Mouse (Mus musculus) midbrain, embryonic 14.5 days (tissue): ENCODE measurements at regions not wholly inside any gene's neighbourhood (a gene's known extent, or its start where the extent isn't known, plus 50 kb on each side); places are given as distances from the start of the nearest gene placed in this dataset.

Experiments
- ATAC-seq: fragments of 200-750 bp; cut with Nextera tagmentation; 2 replicates; pipeline ENCODE4 v1.8.0; 2017; ENCODE audit warnings: moderate number of reproducible peaks, moderate library complexity; ENCODE audit not compliant: low FRiP score, low TSS enrichment
- DNase-seq: peaks from one replicate; pipeline ENCODE4 v3.0.0-alpha.2; 2015
- H3K27ac ChIP-seq: fragments of 300-500 bp; sonication (generic); replicated peaks from 2 replicates; pipeline ENCODE4 v1.5.1; 2014; ENCODE audit warnings: mild to moderate bottlenecking, low read depth, low read length, moderate library complexity
- H3K27me3 ChIP-seq: fragments of 300-500 bp; sonication (generic); 2 replicates; pipeline ENCODE4 v1.6.1; 2014; ENCODE audit warnings: low read length, control low read depth, mixed read lengths; ENCODE audit not compliant: control insufficient read depth, insufficient read depth
- H3K36me3 ChIP-seq: fragments of 300-500 bp; sonication (generic); 2 replicates; pipeline ENCODE4 v1.6.1; 2014; ENCODE audit warnings: low read length, control low read depth; ENCODE audit not compliant: control insufficient read depth, insufficient read depth
- H3K4me1 ChIP-seq: fragments of 300-500 bp; sonication (generic); 2 replicates; pipeline ENCODE4 v1.6.1; 2014; ENCODE audit warnings: mild to moderate bottlenecking, antibody characterized with exemption, low read length, control low read depth; ENCODE audit not compliant: control insufficient read depth, insufficient read depth
- H3K4me2 ChIP-seq: fragments of 300-500 bp; sonication (generic); 2 replicates; pipeline ENCODE4 v1.6.1; 2014; ENCODE audit warnings: mild to moderate bottlenecking, low read length, moderate library complexity
- H3K4me3 ChIP-seq: fragments of 300-500 bp; sonication (generic); replicated peaks from 2 replicates; pipeline ENCODE4 v1.5.1; 2014; ENCODE audit warnings: low read depth, low read length
- H3K9ac ChIP-seq: fragments of 300-500 bp; sonication (generic); replicated peaks from 2 replicates; pipeline ENCODE4 v1.6.1; 2014; ENCODE audit warnings: mild to moderate bottlenecking, low read length, moderate library complexity
- H3K9me3 ChIP-seq: fragments of 300-500 bp; sonication (generic); 2 replicates; pipeline ENCODE4 v1.6.1; 2016; ENCODE audit warnings: low read length, control low read depth, mixed read lengths; ENCODE audit not compliant: control insufficient read depth
- WGBS: fragments of 180-500 bp; shearing (Covaris S2); extraction: QIAGEN DNeasy Blood & Tissue Kit; methylation state at CpG from one replicate; pipeline ENCODE4 v1.1.7; 2014; 5-methylcytosine and 5-hydroxymethylcytosine counted together

- H3K4me2 ChIP-seq: no peak overlapping the region
- H3K27me3 ChIP-seq: no peaks in the 10 kb centered on the region
- no peaks in the 10 kb centered on the region for H3K9me3 ChIP-seq
- H3K4me1 ChIP-seq: peaks cover 4% of the 10 kb centered on the region; the same call in 1 of the 2 replicates
- no peak overlapping the region for H3K9ac ChIP-seq
- no peak overlapping the region for H3K4me3 ChIP-seq
- H3K36me3 ChIP-seq: no peaks in the 10 kb centered on the region
- ATAC-seq (no peak), DNase-seq (no peak)
- 78% methylated on average over 9 of the region's 9 CpGs for WGBS
- no peak overlapping the region for H3K27ac ChIP-seq
Observed at GRCm38 (mm10) chr13:107588399-107589002, 455.7 kb upstream of the Smim15 start.

GRCm38 (mm10) chr13:107587678-107588077, 456.6 kb upstream of the Smim15 start:
- DNase-seq (no peak), ATAC-seq (no peak)
- H3K36me3 ChIP-seq: no peaks in the 10 kb centered on the region
- no peak overlapping the region for H3K4me3 ChIP-seq
- H3K4me2 ChIP-seq: no peak overlapping the region
- no peaks in the 10 kb centered on the region for H3K27me3 ChIP-seq
- WGBS: 82% methylated on average over 8 of the region's 8 CpGs
- no peaks in the 10 kb centered on the region for H3K9me3 ChIP-seq
- H3K27ac ChIP-seq: no peak overlapping the region
- H3K9ac ChIP-seq: no peak overlapping the region
- H3K4me1 ChIP-seq: peaks cover 4% of the 10 kb centered on the region; the same call in 1 of the 2 replicates

DNA sequence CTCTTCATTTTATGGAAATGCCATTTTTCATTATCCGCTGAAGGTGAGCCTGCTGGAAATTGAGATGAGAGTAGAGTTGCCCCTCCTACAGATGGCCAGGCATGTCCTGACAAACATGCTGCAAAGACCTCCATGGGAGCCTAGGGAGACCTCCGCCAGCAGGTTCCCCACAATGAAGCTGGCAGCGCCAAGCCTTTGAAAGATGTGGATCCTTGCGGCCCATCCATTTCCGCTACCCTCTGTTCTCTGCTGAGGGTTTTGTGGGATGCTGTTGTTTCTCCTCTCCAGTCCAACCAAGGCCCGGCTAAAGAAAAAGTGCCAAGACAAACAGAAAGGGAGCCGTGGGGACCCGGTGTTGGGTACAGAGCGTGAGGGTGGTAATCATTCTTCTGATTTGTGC, 458.3 kb upstream of the Smim15 start:
- Histone ChIP-seq H3K4me3 (no peak overlapping the region), H3K27ac (peak overlapping the region; percentile 37; the same call in 1 of the 2 replicates)
- DNase-seq: no peak

DNA sequence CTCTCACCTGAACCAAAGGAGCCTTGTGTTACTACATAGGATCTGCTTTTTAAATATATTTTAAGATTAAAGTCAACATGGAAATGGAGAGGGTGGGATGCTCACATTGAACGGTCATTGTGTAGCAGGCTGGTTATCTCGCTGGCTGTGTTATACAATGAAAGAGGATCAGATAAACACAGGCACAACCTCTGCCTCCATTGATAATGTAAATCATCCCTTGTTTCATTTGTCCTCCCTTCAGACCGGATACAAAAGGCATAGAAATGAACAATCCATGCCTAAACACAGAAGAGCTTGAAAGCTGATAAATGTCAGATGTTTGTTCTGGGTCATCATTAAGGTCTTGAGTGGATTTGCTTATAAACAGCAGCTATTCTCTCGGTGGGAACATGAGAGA, 458.9 kb upstream of the Smim15 start:
- Histone ChIP-seq H3K27me3 (no peaks in the 10 kb centered on the region), H3K4me2 (no peak overlapping the region), H3K9me3 (no peaks in the 10 kb centered on the region), H3K4me1 (peaks cover 4% of the 10 kb centered on the region; the same call in 1 of the 2 replicates), H3K27ac (no peak overlapping the region), H3K9ac (no peak overlapping the region), H3K36me3 (no peaks in the 10 kb centered on the region), H3K4me3 (no peak overlapping the region)
- DNase-seq (no peak), ATAC-seq (no peak)
- whole genome bisulfite sequencing: 29% methylated on average over 4 of the region's 4 CpGs

More for the DNA sequence above, 458.3 kb upstream of the Smim15 start:
- no peaks in the 10 kb centered on the region for H3K36me3 ChIP-seq
- H3K9ac ChIP-seq: no peak overlapping the region
- H3K4me2 ChIP-seq: no peak overlapping the region
- no peak for ATAC-seq
- no peaks in the 10 kb centered on the region for H3K9me3 ChIP-seq
- WGBS: 79% methylated on average over 9 of the region's 9 CpGs
- H3K27me3 ChIP-seq: no peaks in the 10 kb centered on the region
- H3K4me1 ChIP-seq: peaks cover 4% of the 10 kb centered on the region; the same call in 1 of the 2 replicates

DNA sequence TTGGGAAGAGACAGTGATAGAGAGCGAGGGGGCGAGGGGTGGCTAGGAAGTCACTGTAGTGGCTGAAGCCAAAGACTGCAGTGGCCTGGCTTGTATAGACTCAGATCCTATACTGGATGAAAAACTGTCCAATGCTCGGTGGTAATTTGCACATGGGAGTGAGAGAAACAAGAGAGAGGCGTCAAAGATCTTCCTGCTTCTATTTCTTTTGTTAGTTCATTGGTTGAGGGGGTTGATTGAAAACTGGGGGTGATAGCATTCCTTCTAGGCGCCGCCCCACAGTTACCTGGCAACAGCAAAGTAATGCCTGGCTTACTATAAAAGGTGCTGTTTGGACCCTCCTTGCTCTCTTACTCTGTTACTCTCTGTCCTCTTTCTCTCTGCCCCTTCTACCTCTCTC, 465.3 kb upstream of the Smim15 start:
- no peaks in the 10 kb centered on the region for H3K36me3 ChIP-seq
- no peaks in the 10 kb centered on the region for H3K9me3 ChIP-seq
- 77% methylated on average over 6 of the region's 6 CpGs for WGBS
- H3K27me3 ChIP-seq: no peaks in the 10 kb centered on the region
- no peak overlapping the region for H3K4me3 ChIP-seq
- ATAC-seq (no peak), DNase-seq (no peak)
- H3K27ac ChIP-seq: no peak overlapping the region
- no peak overlapping the region for H3K9ac ChIP-seq
- H3K4me2 ChIP-seq: no peak overlapping the region
- no peaks in the 10 kb centered on the region for H3K4me1 ChIP-seq

GRCm38 (mm10) chr13:107577809-107578208, 466.4 kb upstream of the Smim15 start:
- Histone ChIP-seq H3K36me3 (no peaks in the 10 kb centered on the region), H3K9me3 (no peaks in the 10 kb centered on the region), H3K27me3 (no peaks in the 10 kb centered on the region), H3K4me1 (no peaks in the 10 kb centered on the region), H3K27ac (no peak overlapping the region), H3K9ac (no peak overlapping the region), H3K4me2 (no peak overlapping the region), H3K4me3 (no peak overlapping the region)
- no peak for ATAC-seq
- 80% methylated on average over 8 of the region's 8 CpGs for WGBS
- DNase-seq: no peak

DNA sequence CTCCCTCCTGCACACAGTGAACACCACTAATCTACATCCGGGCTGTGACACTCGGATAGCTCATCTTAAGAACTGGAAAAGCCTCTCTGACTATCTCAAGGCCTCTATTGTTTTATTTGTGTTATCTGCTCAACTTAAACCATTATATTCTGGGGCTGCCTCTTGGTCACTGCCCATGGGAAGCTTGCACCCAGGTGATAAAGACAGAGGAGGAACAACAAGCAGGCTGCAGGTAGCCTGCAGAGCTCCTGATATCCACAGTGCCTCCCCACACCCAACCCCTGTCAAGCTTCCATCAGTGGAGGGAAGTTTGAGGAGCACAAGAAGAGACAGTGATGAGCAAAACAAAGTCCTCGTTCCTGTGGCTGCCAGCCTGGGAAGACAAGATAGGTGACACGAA, 467.0 kb upstream of the Smim15 start:
- H3K27ac ChIP-seq: no peak overlapping the region
- H3K4me1 ChIP-seq: no peaks in the 10 kb centered on the region
- no peaks in the 10 kb centered on the region for H3K9me3 ChIP-seq
- H3K36me3 ChIP-seq: no peaks in the 10 kb centered on the region
- H3K9ac ChIP-seq: no peak overlapping the region
- 84% methylated on average over 4 of the region's 4 CpGs for WGBS
- H3K27me3 ChIP-seq: no peaks in the 10 kb centered on the region
- ATAC-seq (no peak), DNase-seq (no peak)
- H3K4me2 ChIP-seq: no peak overlapping the region
- no peak overlapping the region for H3K4me3 ChIP-seq

DNA sequence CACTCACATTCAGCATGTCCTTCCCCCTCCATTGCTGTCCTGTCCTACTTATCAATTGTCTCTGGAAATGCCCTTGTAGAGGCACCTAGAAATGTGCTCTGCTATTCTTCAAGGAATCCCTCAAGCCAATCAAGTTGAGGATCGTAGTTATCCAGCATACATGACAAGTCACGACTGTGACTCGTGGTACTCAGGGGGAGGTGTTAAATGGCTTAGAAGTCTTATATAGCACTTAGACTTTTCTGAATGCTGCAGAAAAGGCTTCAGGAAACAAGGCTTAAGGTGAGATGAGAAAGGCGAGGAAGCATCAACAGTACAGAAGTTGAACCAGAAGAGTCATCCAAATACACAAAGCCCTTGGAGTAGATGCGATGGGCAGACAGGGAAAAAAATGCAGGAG, 467.5 kb upstream of the Smim15 start:
- DNase-seq (no peak), ATAC-seq (no peak)
- no peaks in the 10 kb centered on the region for H3K36me3 ChIP-seq
- no peak overlapping the region for H3K9ac ChIP-seq
- no peaks in the 10 kb centered on the region for H3K27me3 ChIP-seq
- 93% methylated on average over 5 of the region's 5 CpGs for WGBS
- no peaks in the 10 kb centered on the region for H3K4me1 ChIP-seq
- H3K9me3 ChIP-seq: no peaks in the 10 kb centered on the region
- H3K4me3 ChIP-seq: no peak overlapping the region
- no peak overlapping the region for H3K27ac ChIP-seq
- no peak overlapping the region for H3K4me2 ChIP-seq

DNA sequence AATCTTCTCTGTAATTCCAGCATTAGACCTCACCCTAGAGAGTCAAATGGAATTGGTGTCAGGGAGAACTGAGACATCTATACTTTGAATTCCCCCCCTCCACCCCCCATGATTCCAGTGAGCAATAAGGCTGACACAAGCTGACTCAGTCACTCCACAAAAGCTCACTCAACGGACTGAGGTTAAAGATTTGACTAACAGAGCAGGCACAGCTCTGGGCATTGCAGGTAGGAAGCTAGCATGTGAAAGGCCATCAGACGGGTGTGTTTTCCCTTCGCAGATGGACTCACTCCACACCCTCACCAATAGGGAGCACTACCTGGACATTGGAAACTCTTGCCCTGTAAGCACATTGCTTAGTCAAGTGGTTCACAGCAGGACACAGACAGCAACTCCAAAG, 469.2 kb upstream of the Smim15 start:
- Histone ChIP-seq H3K36me3 (no peaks in the 10 kb centered on the region), H3K27ac (no peak overlapping the region), H3K4me3 (no peak overlapping the region), H3K27me3 (no peaks in the 10 kb centered on the region), H3K4me1 (no peaks in the 10 kb centered on the region), H3K9me3 (no peaks in the 10 kb centered on the region), H3K4me2 (no peak overlapping the region), H3K9ac (no peak overlapping the region)
- ATAC-seq: no peak
- DNase-seq: no peak
- 87% methylated on average over 3 of the region's 3 CpGs for WGBS
